Mouse (Mus musculus) intestine, embryonic 14.5 days (tissue): ENCODE data around the gene Kirrel3. TPM values are rescaled to one million over a fixed set of nuclear protein-coding genes. Genes with fewer than 3 reads are reported as not detected.

Experiments used
- ATAC-seq: fragments of 200-750 bp; cut with Nextera tagmentation; replicated peaks from 2 replicates; pipeline ENCODE4 v1.8.0; 2017; ENCODE audit warnings: low read depth, moderate number of reproducible peaks, moderate TSS enrichment, moderate library complexity; ENCODE audit not compliant: low FRiP score, low TSS enrichment
- DNase-seq: peaks from one replicate; pipeline ENCODE4 v3.0.0-alpha.2; 2018; ENCODE audit warnings: low spot score
- H3K27ac ChIP-seq: fragments of 300-500 bp; sonication (generic); 2 replicates; pipeline ENCODE4 v1.5.1; 2014; ENCODE audit warnings: low read depth, mild to moderate bottlenecking, control low read depth
- H3K27me3 ChIP-seq: fragments of 300-500 bp; sonication (generic); replicated peaks from 2 replicates; pipeline ENCODE4 v1.6.1; 2014; ENCODE audit warnings: low read length, control low read depth; ENCODE audit not compliant: control insufficient read depth, insufficient read depth
- H3K36me3 ChIP-seq: fragments of 300-500 bp; sonication (generic); 2 replicates; pipeline ENCODE4 v1.6.1; 2014; ENCODE audit warnings: low read length, control low read depth; ENCODE audit not compliant: control insufficient read depth, insufficient read depth
- H3K4me1 ChIP-seq: fragments of 300-500 bp; sonication (generic); replicated peaks from 2 replicates; pipeline ENCODE4 v1.6.1; 2014; ENCODE audit warnings: low read length, control low read depth, mixed read lengths; ENCODE audit not compliant: control insufficient read depth, insufficient read depth
- H3K4me2 ChIP-seq: fragments of 300-500 bp; sonication (generic); 2 replicates; pipeline ENCODE4 v1.6.1; 2014; ENCODE audit warnings: low read length
- H3K4me3 ChIP-seq: fragments of 300-500 bp; sonication (generic); 2 replicates; pipeline ENCODE4 v1.5.1; 2014; ENCODE audit warnings: low read depth, low read length, control low read depth, mixed read lengths
- H3K9ac ChIP-seq: fragments of 300-500 bp; sonication (generic); 2 replicates; pipeline ENCODE4 v1.6.1; 2014; ENCODE audit warnings: mild to moderate bottlenecking, low read length
- H3K9me3 ChIP-seq: fragments of 300-500 bp; sonication (generic); 2 replicates; pipeline ENCODE4 v1.6.1; 2016; ENCODE audit warnings: low read length, control low read depth; ENCODE audit not compliant: control insufficient read depth
- WGBS: fragments of 180-500 bp; shearing (Covaris S2); extraction: QIAGEN DNeasy Blood & Tissue Kit; methylation state at CpG from one replicate; pipeline ENCODE4 v1.1.7; 2014; 5-methylcytosine and 5-hydroxymethylcytosine counted together
- polyA plus RNA-seq: library from polyadenylated mRNA; unstranded; fragments of >200 nt; fragmentation: Nextera tagmentation; extraction: Ambion mirVana; gene quantifications from 2 replicates; pipeline ENCODE4 v1.2.1, GENCODE M21; 2014

Gene Kirrel3
- polyA plus RNA-seq, 1 experiment from 2014 or later = 3.2 TPM

GRCm38 (mm10) chr9:34961171-34961570, 475.5 kb downstream of the Kirrel3 start:
- Histone ChIP-seq H3K4me2 (no peak overlapping the region), H3K36me3 (no peaks in the 10 kb centered on the region), H3K27me3 (peaks cover 6% of the 10 kb centered on the region; the same call in 1 of the 2 replicates), H3K4me3 (no peak overlapping the region), H3K27ac (no peak overlapping the region), H3K9ac (no peak overlapping the region), H3K9me3 (no peaks in the 10 kb centered on the region), H3K4me1 (0 out of 2 replicates have a peak, but pooled peaks cover 4% of the 10 kb centered on the region)
- DNase-seq = no peak
- no peak for ATAC-seq
- 71% methylated on average over 14 of the region's 14 CpGs for WGBS

GRCm38 (mm10) chr9:34962251-34962650, 476.6 kb downstream of the Kirrel3 start:
- Histone ChIP-seq H3K4me1 (0 out of 2 replicates have a peak, but pooled peaks cover 4% of the 10 kb centered on the region), H3K4me3 (no peak overlapping the region), H3K4me2 (no peak overlapping the region), H3K27ac (no peak overlapping the region), H3K9ac (no peak overlapping the region), H3K36me3 (no peaks in the 10 kb centered on the region), H3K27me3 (peaks cover 6% of the 10 kb centered on the region; the same call in 1 of the 2 replicates), H3K9me3 (no peaks in the 10 kb centered on the region)
- ATAC-seq = no peak
- 93% methylated on average over 4 of the region's 4 CpGs for WGBS
- no peak for DNase-seq

- Histone ChIP-seq H3K4me3 (no peak overlapping the region), H3K27ac (no peak overlapping the region), H3K9me3 (no peaks in the 10 kb centered on the region), H3K36me3 (no peaks in the 10 kb centered on the region), H3K4me2 (no peak overlapping the region), H3K27me3 (peaks cover 6% of the 10 kb centered on the region; the same call in 1 of the 2 replicates), H3K9ac (no peak overlapping the region), H3K4me1 (0 out of 2 replicates have a peak, but pooled peaks cover 4% of the 10 kb centered on the region)
- no peak for ATAC-seq
- 61% methylated on average over 3 of the region's 3 CpGs for WGBS
- DNase-seq = no peak
These were observed 477.9 kb downstream of the Kirrel3 start for GRCm38 (mm10) chr9:34963593-34963992.

GRCm38 (mm10) chr9:34964172-34965040, 478.7 kb downstream of the Kirrel3 start:
- Histone ChIP-seq H3K4me2 (no peak overlapping the region), H3K27ac (no peak overlapping the region), H3K9me3 (no peaks in the 10 kb centered on the region), H3K4me3 (no peak overlapping the region), H3K36me3 (no peaks in the 10 kb centered on the region), H3K4me1 (0 out of 2 replicates have a peak, but pooled peaks cover 4% of the 10 kb centered on the region), H3K9ac (no peak overlapping the region), H3K27me3 (peaks cover 6% of the 10 kb centered on the region; the same call in 1 of the 2 replicates)
- WGBS = 74% methylated on average over 14 of the region's 14 CpGs
- no peak for DNase-seq
- ATAC-seq = no peak

GRCm38 (mm10) chr9:34965041-34965415, 479.3 kb downstream of the Kirrel3 start:
- no peaks in the 10 kb centered on the region for H3K36me3 ChIP-seq

GRCm38 (mm10) chr9:34967772-34968171, 482.1 kb downstream of the Kirrel3 start:
- Histone ChIP-seq H3K36me3 (no peaks in the 10 kb centered on the region), H3K4me3 (no peak overlapping the region), H3K9me3 (no peaks in the 10 kb centered on the region), H3K4me2 (no peak overlapping the region), H3K27me3 (peaks cover 3% of the 10 kb centered on the region; the same call in 1 of the 2 replicates), H3K9ac (no peak overlapping the region), H3K27ac (no peak overlapping the region), H3K4me1 (no peaks in the 10 kb centered on the region)
- 27% methylated on average over 6 of the region's 6 CpGs for WGBS
- no peak for DNase-seq
- no peak for ATAC-seq

More at GRCm38 (mm10) chr9:34965041-34965415, 479.3 kb downstream of the Kirrel3 start:
- Histone ChIP-seq H3K4me2 (no peak overlapping the region), H3K9me3 (no peaks in the 10 kb centered on the region), H3K4me1 (0 out of 2 replicates have a peak, but pooled peaks cover 4% of the 10 kb centered on the region), H3K27me3 (peaks cover 3% of the 10 kb centered on the region; the same call in 1 of the 2 replicates), H3K27ac (no peak overlapping the region), H3K9ac (no peak overlapping the region), H3K4me3 (no peak overlapping the region)
- WGBS = 41% methylated on average over 4 of the region's 4 CpGs
- DNase-seq = no peak
- ATAC-seq = 0 out of 2 replicates have a peak, but pooled peaks have one; percentile 47

GRCm38 (mm10) chr9:34969881-34970490, 484.3 kb downstream of the Kirrel3 start:
- no peak overlapping the region for H3K27ac ChIP-seq
- peaks cover 2% of the 10 kb centered on the region for H3K27me3 ChIP-seq
- no peaks in the 10 kb centered on the region for H3K9me3 ChIP-seq
- ATAC-seq = no peak
- H3K36me3 ChIP-seq = no peaks in the 10 kb centered on the region
- no peak overlapping the region for H3K4me2 ChIP-seq
- 65% methylated on average over 6 of the region's 6 CpGs for WGBS
- no peak overlapping the region for H3K4me3 ChIP-seq
- DNase-seq = no peak
- H3K9ac ChIP-seq = no peak overlapping the region
- no peaks in the 10 kb centered on the region for H3K4me1 ChIP-seq

- Histone ChIP-seq H3K9me3 (no peaks in the 10 kb centered on the region), H3K4me2 (no peak overlapping the region), H3K4me3 (no peak overlapping the region), H3K36me3 (no peaks in the 10 kb centered on the region), H3K4me1 (no peaks in the 10 kb centered on the region; the same call in 1 of the 2 replicates), H3K27me3 (peaks cover 7% of the 10 kb centered on the region; the same call in 1 of the 2 replicates), H3K27ac (no peak overlapping the region), H3K9ac (no peak overlapping the region)
- no peak for DNase-seq
- WGBS = 88% methylated on average over 1 of the region's 1 CpGs
- no peak for ATAC-seq
These were observed 488.6 kb downstream of the Kirrel3 start for GRCm38 (mm10) chr9:34974326-34974725.
